Mouse (Mus musculus): Measurements from ENCODE around the gene Cldn7. TPM values are rescaled to one million over a fixed set of nuclear protein-coding genes. Genes with fewer than 3 reads are reported as not detected.
A peak's percentile ranks its signal among the peaks of the same experiment; 100 is the strongest.

The Cldn7 gene
- polyA plus RNA-seq (2021; fragmentation: Nextera tagmentation), result not detected in 2 replicates
- long read RNA-seq, experiment 1, result 0 reads
- long read RNA-seq, experiment 2, result 0 reads

GRCm38 (mm10) chr11:69964650-69965270 is at the start of gene Cldn7:
Gene Cldn7, plus strand, starts transcription at chr11:69964779.

GRCm38 (mm10) chr11:69921114-69922011 is 43.2 kb upstream of the Cldn7 start, which contains the start of gene Eif5a:
Gene Eif5a, minus strand, starts transcription at chr11:69921958.

GRCm38 (mm10) chr11:69935137-69935879 is 29.3 kb upstream of the Cldn7 start, which contains the start of gene Ybx2:
Gene Ybx2, plus strand, starts transcription at chr11:69935796.

GRCm38 (mm10) chr11:69948066-69948762 is 16.4 kb upstream of the Cldn7 start, which contains the start of gene Slc2a4:
Gene Slc2a4, minus strand, starts transcription at chr11:69948188.

GRCm38 (mm10) chr11:69981141-69981762 is 16.7 kb downstream of the Cldn7 start, which contains the start of gene Ctdnep1:
Gene Ctdnep1, plus strand, starts transcription at chr11:69981156.

GRCm38 (mm10) chr11:69982225-69982624 is 17.6 kb downstream of the Cldn7 start, which contains the start of gene Elp5:
Gene Elp5, minus strand, starts transcription at chr11:69982517.

GRCm38 (mm10) chr11:69990850-69991691 is 26.5 kb downstream of the Cldn7 start, which contains the start of gene Gabarap:
Gene Gabarap, plus strand, starts transcription at chr11:69991143.

GRCm38 (mm10) chr11:69995391-69995960 is 30.9 kb downstream of the Cldn7 start, which contains the start of gene Phf23:
Gene Phf23, plus strand, starts transcription at chr11:69995777.

GRCm38 (mm10) chr11:70000396-70000898 is 35.9 kb downstream of the Cldn7 start, which contains the start of gene Dvl2:
Gene Dvl2, plus strand, starts transcription at chr11:70000595.

GRCm38 (mm10) chr11:70014880-70015558 is 50.4 kb downstream of the Cldn7 start, which contains the start of gene Acadvl:
Gene Acadvl, minus strand, starts transcription at chr11:70015411.

GRCm38 (mm10) chr11:70016669-70017068 is 52.1 kb downstream of the Cldn7 start, which contains the start of gene Dlg4:
Gene Dlg4, plus strand, starts transcription at chr11:70016942.

Small RNA genes within 50 kb of the gene (microRNA-seq; reads per million reads assigned to microRNA genes)
- gene Gm44349 (not detected), gene Mir324 (12,002 reads per million, percentile 97 among the genes with 10 or more reads in this experiment)

Other genes starting within 250 kb of the Cldn7 start
- gene Polr2a, start 206.1 kb upstream of the Cldn7 start, polyA plus RNA-seq (2021; fragmentation: Nextera tagmentation), result 6.6 and 7.7 TPM in 2 replicates
- 0.19 TPM in 1 of 2 replicates, not detected in the other for gene Slc35g3, start 202.8 kb upstream of the Cldn7 start, polyA plus RNA-seq (2021; fragmentation: Nextera tagmentation)
- gene Zbtb4, start 198.9 kb upstream of the Cldn7 start, polyA plus RNA-seq (2021; fragmentation: Nextera tagmentation), result 4.4 and 5.5 TPM in 2 replicates
- gene Chrnb1, start 168.8 kb upstream of the Cldn7 start, polyA plus RNA-seq (2021; fragmentation: Nextera tagmentation), result 0.25 and 0.46 TPM in 2 replicates
- gene Fgf11, start 162.9 kb upstream of the Cldn7 start, polyA plus RNA-seq (2021; fragmentation: Nextera tagmentation), result 3.7 and 3.9 TPM in 2 replicates
- gene Tmem102, start 159.2 kb upstream of the Cldn7 start, polyA plus RNA-seq (2021; fragmentation: Nextera tagmentation), result 0.40 and 1.9 TPM in 2 replicates
- not detected in 2 replicates for gene Gm39566, start 149.5 kb upstream of the Cldn7 start, polyA plus RNA-seq (2021; fragmentation: Nextera tagmentation)
- gene Spem2, start 146.3 kb upstream of the Cldn7 start, polyA plus RNA-seq (2021; fragmentation: Nextera tagmentation), result not detected in 2 replicates
- gene Spem1, start 142.6 kb upstream of the Cldn7 start, polyA plus RNA-seq (2021; fragmentation: Nextera tagmentation), result not detected in 2 replicates
- gene Nlgn2, start 127.0 kb upstream of the Cldn7 start, polyA plus RNA-seq (2021; fragmentation: Nextera tagmentation), result 10.5 and 10.6 TPM in 2 replicates
- 460 and 516 TPM in 2 replicates for gene Tmem256, start 126.3 kb upstream of the Cldn7 start, polyA plus RNA-seq (2021; fragmentation: Nextera tagmentation)
- 5.0 and 5.4 TPM in 2 replicates for gene Plscr3, start 118.4 kb upstream of the Cldn7 start, polyA plus RNA-seq (2021; fragmentation: Nextera tagmentation)
- not detected in 2 replicates for gene Tnk1, start 106.0 kb upstream of the Cldn7 start, polyA plus RNA-seq (2021; fragmentation: Nextera tagmentation)
- gene Tmem95, start 86.8 kb upstream of the Cldn7 start, polyA plus RNA-seq (2021; fragmentation: Nextera tagmentation), result not detected in 2 replicates
- 0.63 and 0.64 TPM in 2 replicates for gene Kctd11, start 83.4 kb upstream of the Cldn7 start, polyA plus RNA-seq (2021; fragmentation: Nextera tagmentation)
- not detected in 2 replicates for gene Acap1, start 69.2 kb upstream of the Cldn7 start, polyA plus RNA-seq (2021; fragmentation: Nextera tagmentation)
- gene 2810408A11Rik, start 63.8 kb upstream of the Cldn7 start, polyA plus RNA-seq (2021; fragmentation: Nextera tagmentation), result 0.24 and 0.34 TPM in 2 replicates
- 9.8 and 12.3 TPM in 2 replicates for gene Neurl4, start 63.7 kb upstream of the Cldn7 start, polyA plus RNA-seq (2021; fragmentation: Nextera tagmentation)
- gene Gps2, start 50.9 kb upstream of the Cldn7 start, polyA plus RNA-seq (2021; fragmentation: Nextera tagmentation), result 20.7 and 21.7 TPM in 2 replicates
- 766 and 767 TPM in 2 replicates for gene Eif5a, start 42.8 kb upstream of the Cldn7 start, polyA plus RNA-seq (2021; fragmentation: Nextera tagmentation)
- gene Ybx2, start 29.0 kb upstream of the Cldn7 start, polyA plus RNA-seq (2021; fragmentation: Nextera tagmentation), result 0.35 TPM in 1 of 2 replicates, not detected in the other
- gene Slc2a4, start 16.6 kb upstream of the Cldn7 start, polyA plus RNA-seq (2021; fragmentation: Nextera tagmentation), result 0.43 and 0.93 TPM in 2 replicates
- gene Ctdnep1, start 16.4 kb downstream of the Cldn7 start, polyA plus RNA-seq (2021; fragmentation: Nextera tagmentation), result 15.1 and 15.6 TPM in 2 replicates
- gene Elp5, start 17.7 kb downstream of the Cldn7 start, polyA plus RNA-seq (2021; fragmentation: Nextera tagmentation), result 101 and 106 TPM in 2 replicates
- 359 and 408 TPM in 2 replicates for gene Gabarap, start 26.4 kb downstream of the Cldn7 start, polyA plus RNA-seq (2021; fragmentation: Nextera tagmentation)
- gene Phf23, start 31.0 kb downstream of the Cldn7 start, polyA plus RNA-seq (2021; fragmentation: Nextera tagmentation), result 8.8 and 10.5 TPM in 2 replicates
- gene Dvl2, start 35.8 kb downstream of the Cldn7 start, polyA plus RNA-seq (2021; fragmentation: Nextera tagmentation), result 1.4 and 1.7 TPM in 2 replicates
- 61.5 and 64.6 TPM in 2 replicates for gene Acadvl, start 50.6 kb downstream of the Cldn7 start, polyA plus RNA-seq (2021; fragmentation: Nextera tagmentation)
- gene Dlg4, start 52.2 kb downstream of the Cldn7 start, polyA plus RNA-seq (2021; fragmentation: Nextera tagmentation), result 64.5 and 70.1 TPM in 2 replicates
- 0.48 and 2.2 TPM in 2 replicates for gene Asgr1, start 89.3 kb downstream of the Cldn7 start, polyA plus RNA-seq (2021; fragmentation: Nextera tagmentation)
- not detected in 2 replicates for gene Asgr2, start 127.9 kb downstream of the Cldn7 start, polyA plus RNA-seq (2021; fragmentation: Nextera tagmentation)
- gene Mgl2, start 165.6 kb downstream of the Cldn7 start, polyA plus RNA-seq (2021; fragmentation: Nextera tagmentation), result 0.34 and 0.46 TPM in 2 replicates
- gene Clec10a, start 191.4 kb downstream of the Cldn7 start, polyA plus RNA-seq (2021; fragmentation: Nextera tagmentation), result 0.34 and 0.69 TPM in 2 replicates
- gene Slc16a11, start 248.0 kb downstream of the Cldn7 start, polyA plus RNA-seq (2021; fragmentation: Nextera tagmentation), result 4.8 and 6.3 TPM in 2 replicates